Mouse (Mus musculus) layer of hippocampus, postnatal 10 days (tissue): ENCODE results near the gene Tspan33. TPM values are rescaled to one million over a fixed set of nuclear protein-coding genes. Genes with fewer than 3 reads are reported as not detected.
"Not testable (repeated sequence)": the region's sequence is repeated elsewhere in the genome, so short reads cannot be mapped to it uniquely, and the experiment has no call there.

Experiments
- DNase-seq, 2 experiments: peaks; one replicate each; pipeline ENCODE4 v3.0.0; 2021; ENCODE audit warnings: low spot score in 2 of 2
- total RNA-seq, 2 experiments: library from RNA; stranded (reverse); gene quantifications; 2 replicates each; pipeline ENCODE4 v1.2.3; 2021

Tspan33 gene
- total RNA-seq, 2 experiments from 2014 or later, result 22.0 to 23.0 TPM

DNA sequence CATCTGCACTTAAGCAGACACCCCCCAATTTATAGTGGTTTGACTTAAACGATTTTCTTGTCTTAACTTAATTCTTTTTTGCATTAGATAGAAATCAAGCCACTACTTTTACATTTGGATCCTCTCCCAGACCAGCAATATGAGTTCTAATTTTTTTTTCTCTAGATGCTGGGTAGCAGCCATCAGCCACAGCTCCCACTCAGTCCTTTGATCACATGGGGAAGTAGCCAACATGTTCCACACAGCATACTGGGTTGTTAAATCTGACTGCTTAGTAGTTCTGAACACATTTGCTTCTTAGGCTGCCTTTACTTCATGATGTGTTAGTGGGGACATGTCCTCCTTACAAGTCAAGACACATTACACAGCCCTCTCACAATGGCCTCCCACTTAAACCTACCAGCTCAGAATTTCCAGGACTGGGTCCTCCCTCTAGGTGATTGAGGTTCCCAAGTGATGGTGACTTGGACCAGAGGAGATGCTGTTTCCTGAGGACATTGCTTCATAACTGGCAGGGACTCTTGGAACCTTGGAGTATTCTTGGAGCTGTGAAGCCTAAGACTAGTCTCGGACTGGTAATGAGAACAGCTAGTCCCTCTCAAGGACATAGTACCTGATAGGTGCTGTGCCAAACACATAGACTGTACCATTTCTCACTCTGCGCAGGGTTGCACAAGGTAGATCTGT is 57.6 kb downstream of the Tspan33 start:
- DNase-seq, result no peak

DNA sequence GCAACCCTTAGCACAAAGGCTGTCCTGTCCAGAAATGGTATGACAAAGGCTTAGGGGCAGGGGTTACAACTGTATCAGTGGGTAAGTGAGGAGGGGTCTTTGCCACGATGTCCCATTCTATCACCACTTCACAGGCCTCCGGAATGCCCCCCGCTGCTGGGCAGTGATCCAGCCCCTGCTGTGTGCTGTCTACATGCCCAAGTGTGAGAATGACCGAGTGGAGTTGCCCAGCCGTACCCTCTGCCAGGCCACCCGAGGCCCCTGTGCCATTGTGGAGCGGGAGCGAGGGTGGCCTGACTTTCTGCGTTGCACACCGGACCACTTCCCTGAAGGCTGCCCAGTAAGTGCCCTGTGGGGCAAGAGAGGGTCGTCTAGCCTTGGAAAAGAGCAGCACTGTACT is 59.3 kb downstream of the Tspan33 start:
- DNase-seq, result no peak

DNA sequence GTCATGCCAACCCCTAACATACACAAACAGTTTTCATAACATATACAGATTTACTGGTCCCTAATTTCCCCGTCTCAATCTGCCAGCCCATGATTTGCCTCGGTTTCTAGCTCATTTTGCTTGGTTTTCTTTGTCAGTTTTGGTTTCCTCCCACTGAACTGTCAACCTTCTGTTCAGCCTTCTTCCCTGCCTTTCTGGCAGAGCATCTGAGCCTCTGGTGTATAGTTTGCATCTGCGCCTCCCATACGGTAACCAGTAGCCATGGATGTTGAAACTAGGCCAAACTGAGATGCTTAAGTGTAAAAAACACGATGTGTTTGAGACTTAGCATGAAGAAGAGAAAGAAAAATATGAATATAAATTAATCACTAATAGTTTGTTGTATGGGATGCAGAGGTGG is 62.0 kb downstream of the Tspan33 start:
- no peak for DNase-seq

DNA sequence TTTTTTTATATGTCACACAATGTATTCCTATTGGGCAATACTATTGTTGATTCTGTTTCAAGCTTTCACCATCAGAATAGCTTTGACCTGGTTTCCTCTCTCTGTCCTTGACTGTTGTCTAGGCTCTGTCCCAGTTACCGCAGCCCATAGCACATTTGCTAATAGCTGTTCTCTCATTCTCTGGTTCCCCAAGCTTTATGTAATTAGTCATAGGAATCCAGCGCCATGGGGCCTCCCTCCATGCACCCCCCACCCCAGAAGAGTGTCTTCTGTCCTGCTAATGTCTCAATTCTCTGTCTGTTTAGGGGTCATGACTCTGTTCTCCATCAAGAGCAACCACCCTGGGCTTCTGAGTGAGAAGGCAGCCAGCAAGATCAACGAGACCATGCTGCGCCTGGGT is 62.5 kb downstream of the Tspan33 start:
- DNase-seq, result no peak

DNA sequence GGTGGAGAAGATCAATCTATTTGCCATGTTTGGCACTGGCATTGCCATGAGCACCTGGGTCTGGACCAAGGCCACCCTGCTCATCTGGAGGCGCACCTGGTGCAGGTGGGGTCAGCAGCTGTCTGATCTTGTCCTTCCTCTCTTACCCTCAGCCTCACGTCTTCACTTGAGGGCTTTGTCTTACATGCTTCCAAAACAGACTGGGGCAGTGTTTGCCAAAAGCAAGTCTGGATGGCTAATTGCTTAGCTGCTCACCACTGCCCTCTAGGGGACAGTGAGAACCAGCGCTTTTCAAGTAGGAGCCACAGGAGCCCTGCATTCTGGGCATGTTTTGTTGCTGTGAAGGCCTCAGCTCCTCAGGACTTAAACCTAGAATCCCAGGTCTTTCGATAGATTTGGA is 64.4 kb downstream of the Tspan33 start:
- DNase-seq, result peak; percentile 76 to 85

DNA sequence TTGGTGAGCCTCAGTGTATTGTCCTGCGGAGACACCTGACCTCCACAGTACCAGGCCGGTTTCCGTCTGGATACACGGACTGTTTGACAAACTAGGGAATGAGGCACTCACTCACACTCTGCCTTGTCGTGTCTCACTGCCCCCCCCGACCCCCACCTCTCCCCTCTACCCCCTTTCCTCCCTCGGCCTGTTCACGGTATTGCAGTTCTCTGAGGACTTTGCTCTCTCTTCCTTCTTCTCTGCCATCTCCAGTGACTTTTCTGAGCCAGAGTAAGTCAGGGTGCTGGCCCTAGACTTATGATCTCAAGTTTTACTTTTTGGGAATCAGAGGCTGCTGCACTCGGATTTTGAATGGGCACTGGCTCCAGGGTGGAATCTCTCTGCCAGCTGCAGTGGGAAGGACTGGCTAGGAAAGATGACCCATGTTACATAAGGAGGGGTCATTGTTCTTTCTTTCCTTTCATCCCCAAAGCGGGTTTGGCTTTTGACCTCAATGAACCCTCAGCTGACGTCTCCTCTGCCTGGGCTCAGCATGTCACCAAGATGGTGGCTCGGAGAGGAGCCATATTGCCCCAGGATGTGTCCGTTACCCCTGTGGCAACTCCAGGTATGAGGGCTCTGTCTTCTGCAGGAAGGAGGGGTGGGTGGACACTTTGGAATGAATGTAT is 65.1 kb downstream of the Tspan33 start:
- no peak for DNase-seq

DNA sequence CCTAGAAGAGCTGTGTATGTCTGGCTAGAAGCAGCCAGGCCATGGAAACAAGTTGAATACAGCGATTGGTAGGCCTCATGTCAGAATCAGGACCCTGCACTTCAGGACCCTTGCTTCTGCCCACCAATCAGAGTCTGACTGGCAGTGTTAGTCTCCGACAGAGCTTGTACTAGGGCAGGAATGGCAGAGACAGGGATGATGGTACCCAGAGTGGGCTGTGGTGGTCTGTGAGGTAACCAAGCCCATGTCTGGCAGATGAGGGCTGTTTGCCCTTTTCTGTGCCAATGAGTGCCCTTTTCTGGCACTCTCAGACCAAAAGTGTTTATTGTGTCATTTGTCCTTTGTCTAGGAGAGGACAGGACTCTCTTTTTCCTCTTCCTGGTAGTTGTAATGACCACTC is 66.4 kb downstream of the Tspan33 start:
- DNase-seq, result not testable (repeated sequence)

DNA sequence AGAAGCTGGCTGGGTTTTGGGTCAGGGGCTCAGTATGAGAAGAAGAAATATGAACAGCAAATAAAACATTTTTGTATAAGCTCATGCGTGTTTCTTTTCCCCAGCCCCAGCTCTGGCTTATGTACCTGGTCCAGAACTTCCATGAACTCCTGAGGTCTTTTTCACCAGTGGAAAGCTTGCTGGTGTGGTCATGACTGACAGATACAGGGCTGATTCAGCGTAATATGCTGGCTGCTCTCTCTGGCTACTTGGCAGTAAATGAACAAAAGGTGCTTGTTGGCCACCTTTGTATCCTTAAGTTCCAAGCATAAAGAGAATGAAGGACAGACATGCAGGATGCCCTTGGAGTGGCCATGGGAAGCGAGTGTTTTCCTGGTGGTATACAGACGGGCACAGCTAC is 67.3 kb downstream of the Tspan33 start:
- DNase-seq, result no peak

DNA sequence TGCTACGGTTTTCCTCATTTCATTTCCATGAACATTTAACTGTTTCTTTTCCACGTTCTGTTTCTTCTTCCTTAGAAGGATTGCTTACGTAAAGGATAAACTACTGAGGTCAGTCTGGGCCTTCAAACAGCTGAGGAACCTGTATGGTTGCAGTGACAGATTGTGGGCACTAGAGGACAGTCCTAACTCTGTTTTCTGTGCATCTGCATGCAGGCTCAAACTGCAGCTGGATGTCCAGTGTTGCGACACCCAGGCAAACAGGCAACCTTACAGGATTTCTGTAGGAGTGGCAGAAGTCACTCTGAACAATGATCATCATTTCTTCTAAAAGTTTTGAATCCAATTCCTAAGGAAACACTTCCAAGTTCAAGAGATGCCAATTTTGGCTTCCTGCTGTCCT is 68.5 kb downstream of the Tspan33 start:
- DNase-seq, result no peak

DNA sequence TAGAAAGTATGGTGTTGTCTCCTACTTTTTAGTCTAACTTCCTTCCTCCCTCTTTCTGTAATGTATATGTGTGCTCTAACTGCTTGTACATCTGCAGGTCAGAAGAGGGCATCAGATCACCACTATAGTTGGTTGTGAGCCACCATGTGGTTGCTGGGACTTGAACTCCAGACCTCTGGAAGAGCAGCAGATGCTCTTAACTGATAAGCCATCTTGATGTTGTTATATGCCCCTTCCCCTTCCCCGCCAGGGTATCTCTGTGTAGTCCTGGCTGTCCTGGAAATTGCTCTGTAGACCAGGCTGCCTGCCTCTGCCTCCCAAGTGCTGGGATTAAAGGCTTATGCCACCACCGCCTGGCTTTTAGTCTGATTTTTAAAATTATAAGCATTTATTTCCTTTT is 72.9 kb downstream of the Tspan33 start:
- no peak for DNase-seq

Other genes starting within 250 kb of the Tspan33 start
- gene Atp6v1f, start 226.5 kb upstream of the Tspan33 start, total RNA-seq, result 100 to 1,000 TPM; 221 to 225 TPM
- not detected for gene Atp6v1fnb, start 222.8 kb upstream of the Tspan33 start, total RNA-seq
- 10 to 100 TPM; 10.0 to 14.4 TPM for gene Kcp, start 186.3 kb upstream of the Tspan33 start, total RNA-seq
- 1 to 10 TPM; 3.1 to 3.4 TPM for gene Irf5, start 167.6 kb upstream of the Tspan33 start, total RNA-seq
- 10 to 100 TPM; 71.5 to 72.2 TPM for gene Tnpo3, start 84.3 kb upstream of the Tspan33 start, total RNA-seq
- 10 to 100 TPM; 14.2 to 16.0 TPM for gene Smo, start 41.3 kb downstream of the Tspan33 start, total RNA-seq
- 100 to 1,000 TPM in 1 of 2 experiments, 10 to 100 TPM in 1; 94.4 to 121 TPM for gene Ahcyl2, start 73.8 kb downstream of the Tspan33 start, total RNA-seq
- gene Strip2, start 222.8 kb downstream of the Tspan33 start, total RNA-seq, result 10 to 100 TPM; 10.6 to 12.3 TPM